Mouse (Mus musculus) macrophage (primary cell): ENCODE data around the gene Mgat5. TPM values are rescaled to one million over a fixed set of nuclear protein-coding genes. Genes with fewer than 3 reads are reported as not detected.
A peak's percentile ranks its signal among the peaks of the same experiment; 100 is the strongest.

Source experiments
- H3K27ac ChIP-seq: fragments of 350-480 bp; formaldehyde crosslinking; 2 replicates; pipeline ENCODE4 v1.9.0; 2021
- H3K36me3 ChIP-seq: fragments of 350-480 bp; formaldehyde crosslinking; 2 replicates; pipeline ENCODE4 v1.9.0; 2021; ENCODE audit errors: inconsistent target
- H3K4me3 ChIP-seq: fragments of 350-480 bp; formaldehyde crosslinking; 2 replicates; pipeline ENCODE4 v1.9.0; 2021; ENCODE audit errors: inconsistent target
- H3K79me2 ChIP-seq: fragments of 350-480 bp; formaldehyde crosslinking; 2 replicates; pipeline ENCODE4 v1.9.0; 2021; ENCODE audit errors: inconsistent target
- WGBS: methylation state at CpG from one replicate; pipeline ENCODE4 v1.1.7; 2026; ENCODE audit warnings: inconsistent platforms; ENCODE audit not compliant: missing documents; 5-methylcytosine and 5-hydroxymethylcytosine counted together
- polyA plus RNA-seq: library from polyadenylated mRNA; stranded (reverse); fragments of 250-400 nt; gene quantifications from 3 replicates; pipeline ENCODE4 v1.2.4, GENCODE M21; 2018; ENCODE audit warnings: inconsistent platforms
- total RNA-seq, 78 experiments: library from RNA; depleted of rRNA; stranded (reverse); fragments of 250-400 nt; gene quantifications; 1 replicate in 9 of 78; 2 replicates in 24 of 78; 3 replicates in 43 of 78; 4 replicates in 2 of 78; pipeline ENCODE4 v1.2.4; 2018; ENCODE audit warnings: inconsistent platforms in 56 of 78

Gene Mgat5
- total RNA-seq (2018; cell fraction: chromatin; rRNA removed) = 100 to 1,000 TPM in 18 of 26 experiments, 10 to 100 TPM in 8; 20.4 to 211 (median 116) TPM
- 10 to 100 TPM; 23.6 to 59.8 (median 37.0) TPM for total RNA-seq (2018; cell fraction: cytosol; rRNA removed)
- total RNA-seq (2018; cell fraction: nucleus; rRNA removed) = 100 to 1,000 TPM in 3 of 26 experiments, 10 to 100 TPM in 23; 30.1 to 157 (median 70.9) TPM
- polyA plus RNA-seq = 23.8 to 56.9 TPM (median 29.7 TPM) in 3 replicates

GRCm38 (mm10) chr1:127204817-127205485 is at the start of gene Mgat5:
Gene Mgat5, plus strand, starts transcription at chr1:127205015.
- H3K79me2 ChIP-seq = peaks cover 49% of the 10 kb centered on the region
- peak within 1 kb of the TSS; percentile 78 for H3K27ac ChIP-seq
- under 1% methylated on average over 51 of the region's 51 CpGs for WGBS
- peak within 1 kb of the TSS; percentile 97 for H3K4me3 ChIP-seq
- no peaks in the 10 kb centered on the region for H3K36me3 ChIP-seq

DNA sequence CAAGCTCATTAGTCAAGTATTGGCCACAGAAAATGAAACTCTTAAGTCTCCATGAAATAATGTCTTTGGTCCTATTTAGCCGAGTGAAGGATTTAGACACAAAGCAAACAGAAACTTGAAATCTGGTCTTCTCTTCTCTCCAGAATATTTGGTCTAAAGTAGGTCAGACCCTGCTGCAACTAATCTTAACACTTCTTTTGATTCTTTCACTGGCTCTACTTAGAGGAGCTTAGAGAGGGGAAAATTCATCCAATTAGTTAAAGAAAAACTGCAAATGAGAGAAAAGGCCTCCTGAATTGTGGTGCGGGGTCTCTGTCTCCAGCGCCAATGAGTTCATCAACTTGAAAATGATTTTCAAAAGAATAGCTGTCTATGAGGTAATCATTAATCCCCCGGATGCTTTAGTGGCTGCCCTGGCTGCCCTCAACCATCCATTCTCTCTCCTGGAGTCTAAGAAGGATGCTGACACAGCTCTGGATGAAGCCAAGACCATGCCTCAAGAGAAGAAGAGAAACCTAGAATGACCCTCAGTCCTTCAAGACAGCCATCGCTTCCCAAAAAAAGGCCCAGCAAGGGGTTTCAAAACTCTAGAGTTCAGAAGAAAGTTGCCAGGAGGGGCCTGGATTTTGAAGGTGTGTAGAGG is 44.6 kb upstream of the Mgat5 start:
- Histone ChIP-seq H3K4me3 (no peak overlapping the region), H3K27ac (no peak overlapping the region), H3K79me2 (no peaks in the 10 kb centered on the region), H3K36me3 (no peaks in the 10 kb centered on the region)
- 95% methylated on average over 5 of the region's 5 CpGs for WGBS

DNA sequence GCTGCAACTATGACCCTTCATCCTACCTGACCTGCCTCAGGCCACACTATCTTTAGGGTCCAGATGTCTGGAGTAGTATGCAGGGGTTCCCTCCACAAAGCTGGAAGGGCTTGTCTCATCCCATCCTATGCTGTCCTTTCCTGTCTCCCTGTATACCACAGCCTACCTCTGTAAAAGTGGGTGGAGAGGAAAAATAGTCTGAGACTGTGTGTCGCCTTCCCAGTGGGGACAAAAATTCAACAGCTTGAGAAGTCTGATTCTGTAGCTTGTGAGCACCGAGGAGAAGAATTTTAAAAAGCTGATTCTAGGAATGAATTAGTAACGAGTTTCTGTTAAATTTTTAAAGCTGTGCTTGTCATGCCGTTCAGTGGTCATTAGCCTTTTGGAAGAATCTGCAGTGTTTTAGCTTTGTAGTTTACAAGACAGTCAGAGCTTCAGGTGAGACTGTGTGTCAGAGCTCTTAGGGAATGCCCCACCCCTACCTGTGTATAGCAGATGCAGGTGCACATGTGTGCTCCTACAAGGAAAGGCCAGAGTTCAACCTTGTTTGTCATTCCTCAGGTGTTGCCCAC is 40.1 kb upstream of the Mgat5 start:
- Histone ChIP-seq H3K36me3 (no peaks in the 10 kb centered on the region), H3K4me3 (no peak overlapping the region), H3K27ac (no peak overlapping the region), H3K79me2 (no peaks in the 10 kb centered on the region)
- WGBS = 82% methylated on average over 4 of the region's 4 CpGs

DNA sequence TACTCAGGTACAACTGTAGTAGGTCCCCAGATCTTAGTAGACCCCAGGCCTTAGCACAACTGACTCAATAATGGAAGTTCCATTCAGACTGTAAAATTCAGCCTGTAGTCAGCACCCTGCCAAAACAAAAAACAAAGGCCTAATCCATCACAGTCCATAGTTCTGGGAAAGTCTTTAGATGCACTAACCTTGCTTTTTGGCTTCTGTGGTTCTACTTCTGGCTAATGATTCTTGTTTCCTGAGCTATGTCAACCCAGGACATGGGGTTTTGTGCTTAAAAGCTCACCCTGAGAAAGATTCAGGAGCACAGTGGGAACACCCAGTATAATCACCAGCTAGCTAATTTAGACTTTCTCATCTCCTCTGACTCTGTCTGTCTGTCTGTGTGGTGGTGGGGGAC is 38.3 kb upstream of the Mgat5 start:
- no peak overlapping the region for H3K27ac ChIP-seq
- H3K4me3 ChIP-seq = no peak overlapping the region
- no peaks in the 10 kb centered on the region for H3K79me2 ChIP-seq
- H3K36me3 ChIP-seq = no peaks in the 10 kb centered on the region

DNA sequence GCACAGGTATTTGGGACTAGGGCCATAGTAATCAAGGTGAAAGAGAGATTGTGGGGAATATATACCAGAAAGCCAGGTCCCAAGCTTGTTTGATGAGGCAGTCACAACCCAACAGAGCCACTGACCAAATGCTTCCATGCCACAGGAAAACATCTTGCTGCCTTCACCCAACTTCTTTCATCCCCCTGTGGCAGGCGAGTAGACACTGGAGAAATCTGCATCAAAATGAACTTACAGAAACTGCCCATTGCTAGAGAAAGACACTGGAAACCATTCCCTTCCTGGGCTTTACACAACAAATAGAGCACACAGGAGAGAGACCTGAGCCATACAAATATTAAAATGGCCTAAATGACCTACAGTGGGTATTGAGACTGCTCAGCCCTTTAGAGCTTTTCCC is 37.2 kb upstream of the Mgat5 start:
- Histone ChIP-seq H3K4me3 (no peak overlapping the region), H3K36me3 (no peaks in the 10 kb centered on the region), H3K79me2 (no peaks in the 10 kb centered on the region), H3K27ac (no peak overlapping the region)
- WGBS = 90% methylated on average over 1 of the region's 1 CpGs

GRCm38 (mm10) chr1:127168205-127168604 is 36.6 kb upstream of the Mgat5 start:
- H3K79me2 ChIP-seq = no peaks in the 10 kb centered on the region
- no peaks in the 10 kb centered on the region for H3K36me3 ChIP-seq
- 80% methylated on average over 7 of the region's 8 CpGs for WGBS
- H3K4me3 ChIP-seq = no peak overlapping the region
- no peak overlapping the region for H3K27ac ChIP-seq

DNA sequence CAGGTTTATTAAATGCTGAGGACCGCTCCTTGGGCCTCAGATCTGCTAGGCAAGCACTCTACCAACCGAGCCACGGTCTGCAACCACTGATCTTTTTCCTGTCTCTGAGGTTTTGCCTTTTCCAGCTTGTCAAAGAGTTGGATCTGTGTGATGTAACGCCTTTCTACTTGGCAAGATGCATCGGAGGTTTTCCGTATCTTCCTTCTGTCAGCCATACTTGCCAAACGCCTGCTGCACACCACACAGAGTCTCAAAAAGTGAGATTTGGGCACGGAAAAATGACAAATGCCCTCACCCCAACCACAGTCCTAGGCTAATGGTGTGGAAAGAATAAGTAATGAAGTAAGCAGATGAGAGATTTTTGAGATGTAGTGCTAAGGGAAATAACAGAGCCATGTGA is 35.3 kb upstream of the Mgat5 start:
- no peak overlapping the region for H3K27ac ChIP-seq
- WGBS = 86% methylated on average over 8 of the region's 8 CpGs
- H3K4me3 ChIP-seq = no peak overlapping the region
- no peaks in the 10 kb centered on the region for H3K79me2 ChIP-seq
- H3K36me3 ChIP-seq = no peaks in the 10 kb centered on the region

- 90% methylated on average over 7 of the region's 7 CpGs for WGBS
These were observed 33.5 kb upstream of the Mgat5 start for GRCm38 (mm10) chr1:127171361-127171760.

DNA sequence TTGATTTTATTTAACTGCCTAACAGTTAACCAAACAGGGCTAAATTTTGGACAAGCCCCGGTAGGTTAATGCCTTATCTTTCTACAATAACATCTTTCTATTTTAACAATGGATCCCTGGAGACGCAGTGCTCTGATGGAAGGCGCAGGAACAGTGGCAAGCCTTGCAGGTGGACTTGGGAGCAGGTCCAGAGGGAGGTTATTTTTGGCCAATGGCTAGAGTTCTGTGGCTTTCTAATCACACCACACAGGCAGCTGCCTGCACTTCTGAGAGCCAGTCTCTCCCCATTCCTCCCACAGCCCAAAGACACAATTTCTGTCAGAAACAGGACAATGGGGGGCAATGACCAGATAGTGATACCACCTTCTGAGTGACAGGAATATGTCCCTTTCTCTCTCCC is 31.4 kb upstream of the Mgat5 start:
- H3K27ac ChIP-seq = no peak overlapping the region
- 93% methylated on average over 3 of the region's 3 CpGs for WGBS
- H3K36me3 ChIP-seq = no peaks in the 10 kb centered on the region
- H3K79me2 ChIP-seq = no peaks in the 10 kb centered on the region
- H3K4me3 ChIP-seq = no peak overlapping the region

More at GRCm38 (mm10) chr1:127171361-127171760, 33.5 kb upstream of the Mgat5 start:
- no peaks in the 10 kb centered on the region for H3K36me3 ChIP-seq
- no peak overlapping the region for H3K27ac ChIP-seq
- no peaks in the 10 kb centered on the region for H3K79me2 ChIP-seq
- H3K4me3 ChIP-seq = no peak overlapping the region

GRCm38 (mm10) chr1:127192396-127192795 is 12.4 kb upstream of the Mgat5 start:
- 87% methylated on average over 5 of the region's 6 CpGs for WGBS
- no peak overlapping the region for H3K27ac ChIP-seq
- H3K4me3 ChIP-seq = no peak overlapping the region
- no peaks in the 10 kb centered on the region for H3K36me3 ChIP-seq
- no peaks in the 10 kb centered on the region for H3K79me2 ChIP-seq

- 100% methylated on average over 2 of the region's 2 CpGs for WGBS
- H3K36me3 ChIP-seq = no peaks in the 10 kb centered on the region
- H3K27ac ChIP-seq = no peak overlapping the region
- H3K4me3 ChIP-seq = no peak overlapping the region
- no peaks in the 10 kb centered on the region for H3K79me2 ChIP-seq
These were observed 5.6 kb upstream of the Mgat5 start for GRCm38 (mm10) chr1:127199186-127199585.

- Histone ChIP-seq H3K36me3 (no peaks in the 10 kb centered on the region), H3K27ac (no peak overlapping the region), H3K4me3 (no peak overlapping the region), H3K79me2 (peaks cover 23% of the 10 kb centered on the region)
- whole genome bisulfite sequencing = 52% methylated on average over 4 of the region's 4 CpGs
These were observed 2.5 kb upstream of the Mgat5 start for GRCm38 (mm10) chr1:127202360-127202759.

- no peak overlapping the region for H3K27ac ChIP-seq
- H3K36me3 ChIP-seq = no peaks in the 10 kb centered on the region
- peaks cover 32% of the 10 kb centered on the region for H3K79me2 ChIP-seq
- H3K4me3 ChIP-seq = no peak overlapping the region
- WGBS = 11% methylated on average over 4 of the region's 4 CpGs
These were observed 1.5 kb upstream of the Mgat5 start for GRCm38 (mm10) chr1:127203231-127203764.

DNA sequence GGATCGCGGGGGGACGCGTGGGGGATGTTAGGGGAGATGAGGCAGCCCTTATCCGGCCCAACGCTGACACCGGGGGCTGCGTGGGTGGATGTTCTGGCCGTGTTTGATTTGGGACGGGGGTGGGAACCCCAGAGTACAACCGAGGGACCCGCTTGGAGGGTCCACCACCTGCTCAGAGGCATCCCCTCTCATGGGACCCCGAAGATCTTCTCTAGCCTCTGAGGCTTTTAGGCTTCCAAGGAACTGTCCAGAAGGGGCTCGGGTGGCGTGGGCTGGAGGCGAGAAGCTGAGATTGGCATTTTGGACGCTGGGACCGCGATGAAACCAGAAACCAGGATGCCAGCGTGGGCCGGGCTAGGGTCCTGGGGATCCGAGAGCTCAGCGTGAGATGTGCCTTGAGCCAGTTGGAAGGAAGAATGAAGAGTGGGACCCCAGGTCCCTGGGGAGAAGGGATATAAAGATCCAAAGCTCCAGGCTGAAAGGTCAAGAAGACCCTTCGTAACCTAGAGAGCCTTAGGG is 745 bp downstream of the Mgat5 start:
- WGBS = 0% methylated on average over 24 of the region's 24 CpGs
- Histone ChIP-seq H3K4me3 (peak overlapping the region; percentile 97), H3K27ac (peak overlapping the region; percentile 78), H3K79me2 (peaks cover 55% of the 10 kb centered on the region), H3K36me3 (no peaks in the 10 kb centered on the region)
